Mouse (Mus musculus) hindlimb bud, embryonic 11.5 days (tissue): ENCODE results near the gene BC117090.
"Not testable (repeated sequence)": the region's sequence is repeated elsewhere in the genome, so short reads cannot be mapped to it uniquely, and the experiment has no call there.

Experiments
- DNase-seq: peaks from one replicate; pipeline ENCODE4 v3.0.0-alpha.2; 2012; ENCODE audit warnings: low read depth, low spot score; ENCODE audit errors: extremely low spot score

The BC117090 gene

GRCm38 (mm10) chr16:36334232-36334631, at the start of gene BC117090:
Gene BC117090, minus strand, starts transcription at chr16:36334332.
- DNase-seq: no peak

- DNase-seq: not testable (repeated sequence)
Measured at GRCm38 (mm10) chr16:36367648-36368047, 33.5 kb upstream of the BC117090 start, which contains the start of gene BC100530. Gene BC100530, minus strand, starts transcription at chr16:36367748.

DNA sequence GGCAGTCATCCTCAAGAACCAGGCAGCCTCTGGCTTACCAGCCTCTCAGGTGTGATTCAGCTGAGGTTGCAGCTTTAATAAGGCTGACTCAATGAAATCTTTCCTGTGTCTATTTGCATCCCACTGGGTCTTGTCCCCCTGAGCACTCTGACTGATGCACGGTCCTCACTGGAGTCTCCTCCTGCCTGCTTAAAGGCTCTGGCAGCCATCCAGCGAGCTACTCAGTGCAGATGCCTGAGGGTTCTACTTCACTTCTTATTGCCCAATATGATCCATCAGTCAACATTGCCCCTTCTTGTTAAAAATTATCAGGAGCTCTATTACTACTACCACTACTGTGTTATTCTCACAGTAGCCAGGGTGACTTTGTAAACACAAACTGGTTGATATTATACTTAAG, 3.0 kb upstream of the BC117090 start:
- DNase-seq: no peak

DNA sequence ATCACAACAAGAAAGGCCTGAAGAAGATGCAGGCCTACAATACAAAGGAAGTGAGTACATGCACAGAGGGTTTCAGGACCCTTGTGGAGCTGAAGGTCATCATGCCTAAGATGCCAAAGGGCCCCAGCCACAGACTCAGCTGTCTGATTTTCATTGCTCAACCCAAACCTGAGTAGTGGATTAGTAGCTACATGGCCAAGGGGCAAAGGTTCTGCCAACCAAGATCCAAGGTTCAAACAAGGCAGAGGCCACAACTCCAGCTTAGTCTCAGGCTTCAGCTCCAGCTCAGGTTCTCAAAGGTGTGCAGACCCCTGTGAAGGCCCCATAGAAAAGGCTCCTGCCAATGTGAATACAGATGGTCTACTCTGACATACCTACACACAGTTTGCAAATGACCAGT, 14.8 kb downstream of the BC117090 start:
- DNase-seq: no peak

DNA sequence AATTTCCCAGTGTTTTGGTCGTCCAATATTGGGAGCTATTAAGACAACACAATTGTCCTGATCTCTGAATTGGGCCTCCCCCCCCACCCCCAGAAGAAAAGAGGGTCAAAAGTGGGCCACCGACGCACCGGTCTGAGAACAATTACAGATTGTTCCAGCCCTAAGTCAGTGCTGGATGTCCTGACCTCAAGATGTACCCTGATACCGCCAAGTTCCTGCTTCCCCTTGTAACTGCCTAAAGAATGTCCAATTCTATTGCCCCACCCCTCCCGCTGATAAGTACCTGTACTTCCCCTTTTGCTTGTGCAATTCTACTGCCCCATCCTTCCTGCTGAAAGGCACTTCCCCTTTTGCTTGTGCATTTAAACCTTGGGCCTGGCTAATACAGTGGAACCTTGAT, 18.0 kb downstream of the BC117090 start:
- DNase-seq: not testable (repeated sequence)

DNA sequence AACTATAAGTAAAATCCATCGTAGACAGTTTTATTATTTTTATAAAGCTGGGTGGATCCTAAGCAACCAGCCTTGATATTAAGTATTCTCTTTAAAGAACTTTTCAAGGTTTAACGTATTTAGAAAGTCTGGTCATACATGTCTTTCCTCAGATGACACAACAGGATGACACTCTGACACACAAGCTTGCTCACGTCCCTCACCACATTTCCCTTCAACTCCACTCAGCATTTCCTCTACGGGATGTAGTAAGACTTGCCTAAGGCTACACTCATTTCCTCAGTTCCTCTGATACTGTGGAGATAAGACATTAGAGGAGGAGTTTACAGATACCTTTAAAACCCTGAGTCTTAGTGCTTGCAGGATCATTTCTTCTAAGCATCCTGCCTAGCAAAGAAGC, 26.5 kb downstream of the BC117090 start:
- no peak for DNase-seq

DNA sequence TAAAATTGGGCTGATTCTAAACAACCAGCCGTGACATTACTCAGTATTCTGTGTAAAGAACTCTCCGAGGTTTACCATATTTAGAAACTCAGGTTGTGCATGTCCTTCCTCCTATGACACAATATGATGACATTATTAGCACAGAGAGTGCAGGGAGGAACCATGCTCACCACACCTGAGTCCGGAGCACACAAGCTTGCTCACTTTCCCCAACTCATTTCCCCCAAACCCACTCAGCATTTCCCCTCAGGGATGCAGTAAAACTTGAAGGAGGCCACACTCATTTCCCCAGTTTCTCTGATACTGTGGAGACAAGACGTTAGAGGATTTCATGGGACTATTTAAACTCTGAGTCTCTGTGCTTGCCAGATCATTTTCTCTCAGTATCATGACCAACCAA, 45.0 kb downstream of the BC117090 start:
- no peak for DNase-seq

DNA sequence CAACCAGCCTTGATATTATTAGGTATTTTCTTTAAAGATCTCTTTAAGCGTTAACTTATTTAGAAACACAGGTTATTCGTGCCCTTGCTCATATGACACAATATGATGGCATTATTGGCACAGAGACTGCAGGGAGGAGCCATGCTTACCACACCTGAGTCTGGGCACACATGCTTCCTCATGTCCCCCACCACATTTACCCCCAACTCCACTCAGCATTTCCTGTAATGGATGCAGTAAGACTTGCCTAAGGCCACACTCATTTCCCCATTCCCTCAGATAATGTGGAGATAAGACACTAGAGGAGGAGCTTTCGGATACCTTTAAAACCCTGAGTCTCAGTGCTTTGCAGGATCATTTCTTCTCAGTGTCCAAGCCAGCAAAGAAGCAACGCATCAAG, 57.3 kb downstream of the BC117090 start, which contains the start of gene Stfa1:
Stfa1 (plus strand) TSS at position 156 of the 400 bp plus-strand sequence.
- not testable (repeated sequence) for DNase-seq
